Mouse (Mus musculus) erythroblast, embryonic 14.5 days (primary cell): Measurements from ENCODE around the gene Slc13a4.

Source experiments
- GATA1 ChIP-seq: IDR thresholded peaks from 2 replicates; pipeline ENCODE4 v1.6.1; 2012; ENCODE audit warnings: low read length, inconsistent platforms, mixed read lengths
- TAL1 ChIP-seq: IDR thresholded peaks from 3 replicates; pipeline ENCODE4 v1.6.1; 2012; ENCODE audit warnings: low read length, inconsistent platforms, mixed read lengths

DNA sequence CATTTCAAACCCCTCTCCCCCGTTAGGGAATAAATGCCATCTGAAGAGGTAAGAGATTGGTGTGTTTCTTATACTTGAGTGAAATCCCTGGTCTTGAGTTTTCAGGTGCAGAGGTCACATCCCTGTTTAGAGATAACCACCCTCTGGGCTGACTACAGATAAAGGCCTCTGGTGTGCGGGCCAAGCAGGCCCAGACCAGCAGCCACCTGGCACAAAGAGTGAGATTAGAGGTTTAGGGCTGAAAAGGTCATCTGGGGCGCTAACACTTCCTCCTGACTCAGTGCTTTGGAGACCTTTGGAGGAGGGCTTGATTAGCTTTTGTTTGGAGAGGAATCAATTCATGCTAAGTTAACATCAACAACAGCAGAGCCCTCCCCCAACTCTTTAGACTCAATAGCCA, 25.7 kb upstream of the Slc13a4 start:
- TF ChIP-seq GATA1 = no peak
- TF ChIP-seq TAL1 = no peak
